Mouse (Mus musculus): ENCODE results near the gene Msantd1. TPM values are rescaled to one million over a fixed set of nuclear protein-coding genes. Genes with fewer than 3 reads are reported as not detected.

The Msantd1 gene
- total RNA-seq, 2 experiments from 2014 or later: not detected

DNA sequence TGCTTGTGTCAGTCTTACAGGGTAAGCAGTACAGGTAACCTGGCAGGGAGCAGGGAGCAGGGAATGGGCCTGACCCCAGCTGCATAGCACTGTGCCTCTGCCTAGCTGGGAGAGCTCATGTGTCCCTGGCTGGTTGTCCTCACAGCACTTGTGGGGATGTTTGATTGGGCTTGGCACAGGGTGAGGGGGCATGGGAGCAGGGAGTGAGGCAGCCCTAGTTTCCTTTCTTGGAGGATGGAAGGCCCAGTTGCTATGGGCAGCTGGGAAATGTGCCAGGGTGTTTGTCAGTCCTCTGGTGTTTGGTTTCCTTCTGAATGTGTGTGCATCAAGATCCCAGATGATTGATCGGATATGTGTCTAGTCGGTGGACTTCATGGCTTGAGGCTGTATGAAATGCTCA, 49.2 kb downstream of the Msantd1 start:
- ATAC-seq (replicated peaks; ENCODE audit: low FRiP score, poor library complexity, severe bottlenecking): no peak

DNA sequence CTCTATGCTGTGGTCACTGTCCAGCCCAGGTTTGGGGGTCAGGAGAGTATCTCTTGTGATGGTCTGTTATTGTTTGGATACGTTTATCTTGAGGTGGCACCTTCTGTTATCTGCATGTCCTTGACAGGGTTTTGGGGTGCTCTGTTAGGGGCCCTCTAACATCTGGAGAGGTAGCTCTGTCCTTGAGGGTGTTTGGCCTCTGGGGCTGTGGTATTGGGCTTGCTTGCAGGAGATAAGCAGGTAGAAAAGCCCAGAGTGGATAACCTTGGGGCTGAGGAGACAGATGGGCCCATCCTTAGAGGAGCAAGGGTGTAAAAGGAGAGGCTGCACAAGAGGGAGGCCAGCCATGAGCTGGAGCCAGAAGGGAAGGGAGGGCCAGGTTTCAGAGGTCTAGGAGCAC, 52.2 kb downstream of the Msantd1 start:
- peak; percentile 71 for ATAC-seq (replicated peaks; ENCODE audit: low FRiP score, poor library complexity, severe bottlenecking)

- no peak for ATAC-seq (replicated peaks; ENCODE audit: low FRiP score, poor library complexity, severe bottlenecking)
Measured at GRCm38 (mm10) chr5:34965531-34965930, 57.7 kb downstream of the Msantd1 start.

GRCm38 (mm10) chr5:34968386-34968785, 60.6 kb downstream of the Msantd1 start:
- no peak for ATAC-seq (replicated peaks; ENCODE audit: low FRiP score, poor library complexity, severe bottlenecking)

GRCm38 (mm10) chr5:34972471-34972870, 64.7 kb downstream of the Msantd1 start:
- no peak for ATAC-seq (replicated peaks; ENCODE audit: low FRiP score, poor library complexity, severe bottlenecking)

Other genes starting within 250 kb of the Msantd1 start
- 3.3 and 6.5 TPM in 2 replicates for gene Nop14, start 247.9 kb upstream of the Msantd1 start, total RNA-seq (2015; ENCODE audit: low replicate concordance)
- gene Nop14, start 247.9 kb upstream of the Msantd1 start, total RNA-seq (2017; ENCODE audit: low replicate concordance): 7.0 and 8.4 TPM in 2 replicates
- 0.63 TPM in 1 of 2 replicates, not detected in the other for gene Grk4, start 247.6 kb upstream of the Msantd1 start, total RNA-seq (2015; ENCODE audit: low replicate concordance)
- gene Grk4, start 247.6 kb upstream of the Msantd1 start, total RNA-seq (2017; ENCODE audit: low replicate concordance): 0.51 and 0.56 TPM in 2 replicates
- 10.4 and 16.7 TPM in 2 replicates for gene Htt, start 146.3 kb upstream of the Msantd1 start, total RNA-seq (2015; ENCODE audit: low replicate concordance)
- 11.9 and 23.4 TPM in 2 replicates for gene Htt, start 146.3 kb upstream of the Msantd1 start, total RNA-seq (2017; ENCODE audit: low replicate concordance)
- 6.7 and 13.6 TPM in 2 replicates for gene Rgs12, start 41.4 kb downstream of the Msantd1 start, total RNA-seq (2015; ENCODE audit: low replicate concordance)
- gene Rgs12, start 41.4 kb downstream of the Msantd1 start, total RNA-seq (2017; ENCODE audit: low replicate concordance): 23.3 and 25.0 TPM in 2 replicates
- not detected in 2 replicates for gene Hgfac, start 133.5 kb downstream of the Msantd1 start, total RNA-seq (2015; ENCODE audit: low replicate concordance)
- gene Hgfac, start 133.5 kb downstream of the Msantd1 start, total RNA-seq (2017; ENCODE audit: low replicate concordance): not detected in 2 replicates
- gene Dok7, start 148.8 kb downstream of the Msantd1 start, total RNA-seq (2015; ENCODE audit: low replicate concordance): not detected in 2 replicates
- not detected in 2 replicates for gene Dok7, start 148.8 kb downstream of the Msantd1 start, total RNA-seq (2017; ENCODE audit: low replicate concordance)
- gene Lrpap1, start 197.8 kb downstream of the Msantd1 start, total RNA-seq (2015; ENCODE audit: low replicate concordance): 6.5 and 7.5 TPM in 2 replicates
- 10.0 and 17.0 TPM in 2 replicates for gene Lrpap1, start 197.8 kb downstream of the Msantd1 start, total RNA-seq (2017; ENCODE audit: low replicate concordance)